Mouse (Mus musculus) heart, embryonic 16.5 days (tissue): ENCODE measurements around the gene Casz1. TPM values are rescaled to one million over a fixed set of nuclear protein-coding genes. Genes with fewer than 3 reads are reported as not detected.

Experiments used
- ATAC-seq: fragments of 200-750 bp; cut with Nextera tagmentation; replicated peaks from 2 replicates; pipeline ENCODE4 v1.8.0; 2017; ENCODE audit warnings: moderate number of reproducible peaks; ENCODE audit not compliant: insufficient read depth, low FRiP score; ENCODE audit errors: extremely low read depth
- H3K27ac ChIP-seq: fragments of 300-500 bp; sonication (generic); 2 replicates; pipeline ENCODE4 v1.5.1; 2014; ENCODE audit warnings: mild to moderate bottlenecking, low read length, control low read depth, moderate library complexity
- H3K27me3 ChIP-seq: fragments of 300-500 bp; sonication (generic); 2 replicates; pipeline ENCODE4 v1.6.1; 2014; ENCODE audit warnings: low read length, mixed read lengths; ENCODE audit not compliant: control insufficient read depth, insufficient read depth
- H3K36me3 ChIP-seq: fragments of 300-500 bp; sonication (generic); 2 replicates; pipeline ENCODE4 v1.6.1; 2014; ENCODE audit not compliant: control insufficient read depth, insufficient read depth
- H3K4me1 ChIP-seq: fragments of 300-500 bp; sonication (generic); 2 replicates; pipeline ENCODE4 v1.6.1; 2014; ENCODE audit warnings: low read length, mixed read lengths; ENCODE audit not compliant: control insufficient read depth, insufficient read depth
- H3K4me2 ChIP-seq: fragments of 300-500 bp; sonication (generic); 2 replicates; pipeline ENCODE4 v1.6.1; 2014; ENCODE audit warnings: low read depth, mild to moderate bottlenecking, control low read depth, low read length
- H3K4me3 ChIP-seq: fragments of 300-500 bp; sonication (generic); 2 replicates; pipeline ENCODE4 v1.5.1; 2014; ENCODE audit warnings: mild to moderate bottlenecking, control low read depth, low read length
- H3K9ac ChIP-seq: fragments of 300-500 bp; sonication (generic); 2 replicates; pipeline ENCODE4 v1.6.1; 2014; ENCODE audit warnings: low read length, control low read depth
- H3K9me3 ChIP-seq: fragments of 300-500 bp; sonication (generic); replicated peaks from 2 replicates; pipeline ENCODE4 v1.6.1; 2016; ENCODE audit warnings: low read length; ENCODE audit not compliant: control insufficient read depth
- WGBS: fragments of 180-500 bp; shearing (Covaris S2); extraction: QIAGEN DNeasy Blood & Tissue Kit; methylation state at CpG from one replicate; pipeline ENCODE4 v1.1.7; 2014; 5-methylcytosine and 5-hydroxymethylcytosine counted together
- polyA plus RNA-seq: library from polyadenylated mRNA; unstranded; fragments of >200 nt; fragmentation: Nextera tagmentation; extraction: Ambion mirVana; gene quantifications from 2 replicates; pipeline ENCODE4 v1.2.1, GENCODE M21; 2015

Gene Casz1
- polyA plus RNA-seq, 1 experiment from 2014 or later = 22.4 TPM

- Histone ChIP-seq H3K4me1 (peaks cover 20% of the 10 kb centered on the region), H3K36me3 (no peaks in the 10 kb centered on the region), H3K9me3 (no peaks in the 10 kb centered on the region), H3K4me2 (no peak overlapping the region), H3K27me3 (peaks cover 7% of the 10 kb centered on the region), H3K4me3 (no peak overlapping the region), H3K27ac (no peak overlapping the region), H3K9ac (no peak overlapping the region)
- no peak for ATAC-seq
- WGBS = 55% methylated on average over 6 of the region's 6 CpGs
Observed at GRCm38 (mm10) chr4:148772658-148773057, 31.6 kb upstream of the Casz1 start.

- Histone ChIP-seq H3K36me3 (no peaks in the 10 kb centered on the region), H3K9me3 (no peaks in the 10 kb centered on the region), H3K4me1 (peaks cover 19% of the 10 kb centered on the region), H3K27ac (no peak overlapping the region), H3K9ac (no peak overlapping the region), H3K27me3 (peaks cover 7% of the 10 kb centered on the region), H3K4me3 (no peak overlapping the region), H3K4me2 (no peak overlapping the region)
- WGBS = 73% methylated on average over 6 of the region's 6 CpGs
- no peak for ATAC-seq
Observed at GRCm38 (mm10) chr4:148774036-148774435, 30.2 kb upstream of the Casz1 start.

GRCm38 (mm10) chr4:148775476-148776269 is 28.6 kb upstream of the Casz1 start:
- Histone ChIP-seq H3K27ac (no peak overlapping the region), H3K9me3 (no peaks in the 10 kb centered on the region), H3K4me3 (no peak overlapping the region), H3K9ac (no peak overlapping the region), H3K36me3 (no peaks in the 10 kb centered on the region), H3K27me3 (peaks cover 5% of the 10 kb centered on the region), H3K4me2 (no peak overlapping the region), H3K4me1 (peaks cover 12% of the 10 kb centered on the region)
- 64% methylated on average over 10 of the region's 10 CpGs for WGBS
- ATAC-seq = no peak

GRCm38 (mm10) chr4:148780097-148780621 is 24.1 kb upstream of the Casz1 start:
- ATAC-seq = no peak
- no peak overlapping the region for H3K4me3 ChIP-seq

GRCm38 (mm10) chr4:148781516-148781915 is 22.7 kb upstream of the Casz1 start:
- Histone ChIP-seq H3K9ac (no peak overlapping the region; the same call in 1 of the 2 replicates), H3K4me3 (no peak overlapping the region), H3K36me3 (no peaks in the 10 kb centered on the region), H3K4me2 (no peak overlapping the region), H3K27ac (peak overlapping the region; percentile 71), H3K9me3 (no peaks in the 10 kb centered on the region), H3K27me3 (no peaks in the 10 kb centered on the region), H3K4me1 (peaks cover 31% of the 10 kb centered on the region)
- no peak for ATAC-seq
- 37% methylated on average over 7 of the region's 7 CpGs for WGBS

More at GRCm38 (mm10) chr4:148780097-148780621, 24.1 kb upstream of the Casz1 start:
- Histone ChIP-seq H3K36me3 (no peaks in the 10 kb centered on the region), H3K27ac (no peak overlapping the region), H3K9me3 (no peaks in the 10 kb centered on the region), H3K4me2 (no peak overlapping the region), H3K4me1 (peaks cover 32% of the 10 kb centered on the region), H3K9ac (no peak overlapping the region), H3K27me3 (no peaks in the 10 kb centered on the region)
- WGBS = 33% methylated on average over 8 of the region's 8 CpGs

GRCm38 (mm10) chr4:148782880-148783279 is 21.3 kb upstream of the Casz1 start:
- ATAC-seq = no peak
- no peak overlapping the region for H3K9ac ChIP-seq
- no peak overlapping the region for H3K4me3 ChIP-seq
- H3K4me2 ChIP-seq = no peak overlapping the region
- peaks cover 31% of the 10 kb centered on the region for H3K4me1 ChIP-seq
- H3K27me3 ChIP-seq = no peaks in the 10 kb centered on the region
- 66% methylated on average over 6 of the region's 6 CpGs for whole genome bisulfite sequencing
- no peaks in the 10 kb centered on the region for H3K9me3 ChIP-seq
- no peak overlapping the region for H3K27ac ChIP-seq
- no peaks in the 10 kb centered on the region for H3K36me3 ChIP-seq

GRCm38 (mm10) chr4:148783760-148784159 is 20.5 kb upstream of the Casz1 start:
- peak; percentile 69 for ATAC-seq
- no peaks in the 10 kb centered on the region for H3K27me3 ChIP-seq
- no peak overlapping the region for H3K4me3 ChIP-seq
- no peaks in the 10 kb centered on the region for H3K36me3 ChIP-seq
- no peak overlapping the region for H3K4me2 ChIP-seq
- peak overlapping the region; percentile 89 for H3K27ac ChIP-seq
- peak overlapping the region; percentile 43 for H3K9ac ChIP-seq
- WGBS = 34% methylated on average over 6 of the region's 6 CpGs
- H3K4me1 ChIP-seq = peaks cover 31% of the 10 kb centered on the region
- H3K9me3 ChIP-seq = no peaks in the 10 kb centered on the region

- peaks cover 28% of the 10 kb centered on the region for H3K4me1 ChIP-seq
- H3K9ac ChIP-seq = peak overlapping the region; percentile 12; the same call in 1 of the 2 replicates
- H3K27ac ChIP-seq = no peak overlapping the region
- WGBS = 44% methylated on average over 6 of the region's 6 CpGs
- H3K36me3 ChIP-seq = no peaks in the 10 kb centered on the region
- no peak for ATAC-seq
- H3K9me3 ChIP-seq = no peaks in the 10 kb centered on the region
- H3K4me3 ChIP-seq = no peak overlapping the region
- H3K27me3 ChIP-seq = no peaks in the 10 kb centered on the region
- no peak overlapping the region for H3K4me2 ChIP-seq
Observed at GRCm38 (mm10) chr4:148785053-148785567, 19.1 kb upstream of the Casz1 start.

- Histone ChIP-seq H3K4me1 (peaks cover 25% of the 10 kb centered on the region), H3K36me3 (no peaks in the 10 kb centered on the region)
Observed at GRCm38 (mm10) chr4:148785995-148786394, 18.2 kb upstream of the Casz1 start.

More at GRCm38 (mm10) chr4:148785995-148786394, 18.2 kb upstream of the Casz1 start:
- Histone ChIP-seq H3K4me2 (no peak overlapping the region), H3K27ac (no peak overlapping the region), H3K27me3 (no peaks in the 10 kb centered on the region), H3K4me3 (no peak overlapping the region), H3K9me3 (no peaks in the 10 kb centered on the region), H3K9ac (no peak overlapping the region)
- WGBS = 86% methylated on average over 8 of the region's 8 CpGs
- no peak for ATAC-seq
